Mouse (Mus musculus): ENCODE results near the gene Mettl21e. TPM values are rescaled to one million over a fixed set of nuclear protein-coding genes. Genes with fewer than 3 reads are reported as not detected.
"Not testable (repeated sequence)": the region's sequence is repeated elsewhere in the genome, so short reads cannot be mapped to it uniquely, and the experiment has no call there.

Mettl21e gene
- not detected for total RNA-seq (2021)

DNA sequence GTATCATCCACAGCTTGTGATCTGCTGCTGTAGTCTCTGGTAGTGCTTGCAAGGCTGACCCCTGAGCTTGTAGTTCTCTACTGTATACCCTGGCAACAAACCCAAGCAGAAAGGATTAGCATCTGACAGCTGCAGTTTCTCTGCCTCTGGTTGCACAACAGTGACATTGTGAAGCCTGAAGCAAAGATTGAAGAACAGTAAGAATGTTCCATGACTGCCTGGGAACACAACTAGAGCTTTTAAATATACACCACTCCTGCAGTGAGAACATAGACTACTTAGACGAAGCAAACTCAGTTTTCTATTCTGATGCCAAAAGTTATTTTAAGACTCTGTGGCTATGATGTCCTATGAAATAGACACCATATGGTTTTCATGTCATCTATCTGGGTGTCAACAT is at the start of gene Mettl21e:
Mettl21e (minus strand) TSS at position 86 of the 400 bp plus-strand sequence.
- no peak for DNase-seq

DNA sequence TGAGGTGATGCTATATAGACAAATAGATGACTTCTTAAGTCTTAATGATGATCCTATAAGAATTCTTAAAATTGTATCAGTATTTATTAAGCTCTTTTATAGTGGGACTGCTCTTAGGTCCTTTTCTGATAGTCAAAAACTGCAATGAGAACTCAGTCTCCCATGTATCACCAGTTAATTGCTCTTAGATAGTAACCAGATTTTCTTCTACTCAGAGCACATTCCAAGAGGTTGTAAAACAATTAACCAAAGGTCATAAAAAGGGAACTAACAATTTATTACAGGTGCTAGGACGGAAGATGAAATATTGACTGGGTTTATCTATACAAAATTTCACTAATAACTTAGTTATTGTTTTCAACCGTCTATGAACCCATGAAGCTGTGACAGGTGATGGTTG is 21.7 kb upstream of the Mettl21e start:
- DNase-seq, result not testable (repeated sequence)

DNA sequence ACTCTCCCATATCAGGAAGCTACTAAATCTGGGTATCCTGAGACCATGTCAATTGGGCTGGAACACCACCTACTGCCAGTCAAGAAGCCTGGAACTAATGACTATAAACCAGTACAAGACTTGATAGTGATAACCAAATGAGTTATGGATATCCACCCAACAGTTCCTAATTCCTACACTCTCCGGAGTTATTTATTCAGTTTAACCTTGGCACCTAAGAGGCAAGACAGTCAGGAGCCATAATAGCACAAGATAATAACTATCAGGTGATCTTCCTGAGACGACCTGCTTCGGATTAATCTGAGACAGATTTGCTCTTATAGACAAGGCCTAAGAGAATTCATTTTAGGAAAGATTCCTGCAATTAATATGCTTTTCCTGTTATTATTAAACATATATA is 21.2 kb upstream of the Mettl21e start:
- DNase-seq, result no peak

DNA sequence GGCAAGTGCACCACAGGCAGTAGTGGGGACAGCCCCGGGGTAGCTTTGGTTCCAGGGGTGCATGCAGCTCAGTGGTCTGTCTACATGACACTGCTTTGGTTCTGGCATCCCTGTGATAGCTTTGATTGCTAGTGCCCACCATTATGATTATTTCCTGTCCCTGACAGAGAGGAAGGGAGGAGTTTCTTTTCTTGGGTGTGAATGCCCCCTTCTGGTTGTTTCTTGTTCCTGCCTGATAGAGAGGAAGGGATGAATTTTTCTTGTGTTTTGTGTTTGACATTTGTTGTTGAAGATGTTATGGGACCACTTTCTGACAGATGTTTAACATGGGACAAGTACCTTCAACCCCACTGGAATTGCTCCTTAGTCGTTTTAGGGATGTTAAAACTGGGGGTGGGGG is 18.5 kb upstream of the Mettl21e start:
- DNase-seq, result no peak

DNA sequence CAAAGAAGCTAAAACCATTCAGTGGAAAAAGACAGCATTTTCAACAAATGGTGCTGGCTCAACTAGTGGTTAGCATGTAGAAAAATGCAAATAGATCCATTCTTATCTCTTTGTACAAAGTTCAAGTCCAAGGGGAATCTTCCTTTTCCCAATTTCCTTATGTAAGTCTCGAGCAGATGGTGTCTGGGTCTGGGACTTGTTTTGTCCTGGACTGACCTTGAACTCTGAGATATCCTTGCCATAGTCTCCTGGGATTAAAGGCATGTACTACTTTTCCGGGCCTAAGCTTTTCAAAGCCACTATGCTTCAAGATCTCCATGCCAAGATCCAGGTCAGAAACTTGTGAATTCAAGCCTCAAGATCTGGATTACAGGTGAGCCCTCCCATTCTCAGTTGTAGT is 16.6 kb upstream of the Mettl21e start:
- DNase-seq, result no peak

DNA sequence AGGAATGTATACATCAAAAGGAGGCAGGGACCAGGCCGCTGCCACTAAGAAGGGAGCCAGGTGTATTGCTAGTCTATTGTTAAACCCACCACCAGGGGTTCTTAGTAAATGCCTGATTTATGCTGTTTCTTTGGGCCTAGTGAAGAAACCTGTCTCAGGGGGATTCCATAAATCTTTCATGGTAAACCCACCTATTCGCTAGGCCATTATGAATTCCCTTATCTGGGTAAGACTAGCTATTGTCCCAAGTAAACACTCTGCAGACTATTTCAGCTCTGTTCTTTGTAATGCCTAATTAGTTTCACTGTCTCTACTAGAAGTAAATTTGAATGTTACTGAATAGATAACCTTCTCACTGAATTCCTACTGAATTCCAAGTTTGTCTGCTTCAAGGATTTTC is 15.8 kb upstream of the Mettl21e start:
- not testable (repeated sequence) for DNase-seq

DNA sequence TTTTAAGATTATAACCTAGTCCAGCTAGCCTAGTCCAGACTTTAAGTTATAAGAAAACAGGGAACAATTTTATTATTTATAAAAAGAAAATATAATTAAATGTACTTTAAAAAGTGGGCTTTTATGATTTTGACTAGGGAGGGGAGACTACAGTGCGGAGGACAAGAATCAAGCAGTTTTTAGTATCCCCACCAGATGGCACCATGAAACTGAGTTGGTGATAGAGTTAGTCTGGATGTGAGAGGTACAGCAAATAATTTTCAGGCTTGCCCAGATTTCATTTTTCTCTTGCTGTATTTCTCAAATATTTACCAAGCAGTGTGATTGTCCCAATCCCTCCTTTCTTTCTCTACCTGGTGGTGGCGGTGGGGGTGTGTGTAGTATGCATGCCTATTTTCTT is 10.3 kb upstream of the Mettl21e start:
- DNase-seq, result peak in 1 of 2 experiments; percentile 21

DNA sequence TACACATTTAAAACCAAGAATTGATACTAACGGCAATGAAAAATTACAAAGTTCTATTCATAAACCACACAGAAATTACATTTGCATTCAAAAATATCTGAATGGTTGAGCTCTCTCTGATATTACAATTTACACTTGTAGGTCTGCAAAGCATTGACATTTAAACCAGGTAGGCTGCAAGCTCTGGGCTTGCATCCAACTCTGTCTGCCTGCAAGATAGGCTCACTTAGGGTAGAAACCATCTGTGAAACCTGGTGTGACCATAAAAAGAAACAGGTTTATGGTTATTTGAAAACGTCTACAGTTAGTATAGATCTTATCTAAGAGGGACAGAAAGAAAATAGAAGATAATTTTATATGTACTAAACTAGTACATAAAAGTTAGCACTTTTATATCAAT is 1.6 kb downstream of the Mettl21e start:
- DNase-seq, result no peak

DNA sequence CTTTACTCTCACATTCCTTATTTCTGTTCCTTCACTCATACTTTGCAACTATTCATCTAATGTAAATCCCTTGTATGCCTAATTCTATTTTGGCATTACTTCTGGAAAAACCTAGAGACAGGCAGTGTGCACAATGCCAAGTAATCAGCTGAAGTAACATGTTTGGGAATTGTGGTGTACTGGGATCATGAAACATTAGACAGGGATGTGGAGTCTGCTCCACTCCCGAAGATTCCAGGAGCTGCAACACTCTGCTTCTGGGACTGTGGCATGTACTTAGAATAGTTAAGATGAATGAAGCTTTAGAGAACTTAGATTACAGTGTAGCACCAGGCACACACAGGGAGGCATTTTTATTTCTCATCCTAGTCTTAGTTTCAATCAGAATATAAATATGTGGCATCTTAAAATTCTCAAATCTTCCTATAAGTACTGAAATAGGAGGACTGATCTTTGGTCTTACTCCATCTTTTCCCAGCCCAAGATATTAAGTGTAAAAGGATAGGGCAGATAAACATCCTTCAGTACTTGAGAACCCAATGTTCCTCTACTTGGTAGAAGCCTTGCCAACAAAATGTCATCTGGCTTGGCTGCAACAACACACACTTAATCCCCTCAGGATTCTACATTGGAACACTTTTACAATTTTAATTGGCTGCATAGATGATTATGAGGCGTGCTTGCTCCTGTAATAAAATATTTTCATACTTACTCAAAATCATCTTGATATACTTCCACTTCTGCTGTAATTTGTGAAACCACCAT is 2.2 kb downstream of the Mettl21e start:
- no peak for DNase-seq

DNA sequence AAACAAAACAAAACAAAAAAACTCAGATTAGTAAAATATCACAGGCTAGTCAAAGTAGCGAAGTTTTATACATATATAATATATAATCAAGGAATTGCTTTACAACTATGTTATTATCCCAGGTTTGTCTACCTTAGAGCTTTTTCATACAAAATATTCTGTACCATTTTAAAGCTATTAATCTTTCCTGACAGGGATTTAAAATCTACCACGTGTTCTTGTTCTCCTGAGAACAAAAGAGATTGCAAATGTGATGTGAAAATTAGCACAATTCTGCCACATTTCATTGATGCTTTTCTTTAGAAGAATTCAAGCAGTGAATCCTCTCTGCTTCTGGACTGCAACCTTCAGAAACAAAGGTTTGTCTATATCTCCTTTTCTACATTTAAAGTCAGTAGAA is 4.3 kb downstream of the Mettl21e start:
- no peak for DNase-seq

DNA sequence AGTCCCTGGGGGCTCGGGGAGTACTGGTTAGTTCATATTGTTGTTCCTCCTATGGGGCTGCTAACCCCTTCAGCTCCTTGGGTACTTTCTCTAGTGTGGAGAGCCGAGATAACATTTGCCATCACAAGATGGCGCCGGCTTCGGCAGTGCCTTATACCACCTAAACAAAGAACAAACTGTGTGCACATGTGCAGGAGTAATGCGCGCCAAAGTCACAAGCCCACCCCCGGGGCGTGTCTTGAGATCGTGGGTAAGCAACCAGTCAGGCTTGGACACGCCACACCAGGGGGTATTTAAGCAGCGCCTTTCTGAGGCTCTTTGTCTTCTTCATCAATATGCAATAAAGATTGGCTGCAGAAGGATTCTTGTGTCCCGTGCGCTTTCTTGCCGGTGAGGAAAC is 15.9 kb downstream of the Mettl21e start:
- DNase-seq, result no peak

DNA sequence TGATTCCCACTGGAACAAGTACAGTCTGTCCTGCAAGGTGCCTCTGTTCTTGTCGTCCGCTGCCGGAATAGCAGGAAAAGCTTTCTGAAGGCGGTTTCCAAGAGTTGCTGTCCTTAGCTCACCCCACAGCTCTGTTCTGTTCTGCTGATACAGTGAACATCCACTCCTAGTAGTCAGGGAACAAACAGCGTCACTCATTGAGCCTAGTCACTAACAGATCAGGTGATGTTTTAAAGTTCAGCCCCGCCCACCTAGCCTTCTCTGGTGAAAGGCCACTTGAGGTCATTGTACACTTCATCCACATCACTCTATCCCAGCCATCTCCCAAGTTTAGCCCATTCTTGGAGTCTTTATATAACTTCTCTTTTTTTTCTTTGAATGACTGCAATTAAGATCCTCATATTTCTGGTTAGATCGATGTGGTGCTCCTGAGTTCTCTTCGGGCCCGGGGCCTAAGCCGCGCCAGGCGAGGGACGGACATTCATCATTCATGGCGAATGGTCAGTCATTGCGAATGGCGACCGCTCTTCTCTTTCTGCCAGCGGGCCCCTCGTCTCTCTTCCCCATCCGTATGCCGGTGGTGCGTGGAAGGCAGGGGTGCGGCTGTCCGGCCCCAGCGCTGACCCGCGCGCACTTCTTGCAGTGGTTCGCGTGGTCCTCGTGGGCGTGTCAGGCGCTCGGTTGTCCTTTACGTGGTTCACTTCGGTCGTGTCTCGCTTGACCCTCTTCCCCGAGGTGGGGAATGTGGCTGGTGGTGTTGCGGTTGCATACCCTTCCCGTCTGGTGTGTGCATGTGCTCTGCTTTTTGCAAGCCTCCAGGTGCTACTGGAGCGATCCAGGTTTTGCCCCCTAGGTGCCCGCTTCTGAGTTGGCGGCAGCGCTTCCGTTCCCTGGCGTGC is 20.2 kb downstream of the Mettl21e start:
- peak; percentile 17 to 18 for DNase-seq

DNA sequence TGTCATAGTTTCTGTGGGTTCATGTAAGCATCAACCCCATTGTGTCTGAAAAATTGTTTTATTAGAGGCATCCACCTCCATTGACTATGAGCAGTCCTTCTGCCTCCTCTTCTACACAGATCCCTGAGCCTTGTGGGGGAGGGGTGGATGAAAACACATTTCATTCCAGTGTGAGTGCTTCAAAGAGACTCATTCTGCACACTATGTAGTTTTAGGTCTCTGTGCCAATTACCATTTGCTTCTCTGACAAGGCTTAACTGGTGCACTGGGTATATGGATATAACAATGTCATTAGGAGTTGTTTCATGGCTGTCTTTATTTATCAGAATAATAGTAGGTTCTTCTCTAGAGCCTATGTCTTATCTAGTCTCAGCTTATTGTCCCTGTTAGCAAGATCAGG is 32.4 kb downstream of the Mettl21e start:
- DNase-seq, result no peak

DNA sequence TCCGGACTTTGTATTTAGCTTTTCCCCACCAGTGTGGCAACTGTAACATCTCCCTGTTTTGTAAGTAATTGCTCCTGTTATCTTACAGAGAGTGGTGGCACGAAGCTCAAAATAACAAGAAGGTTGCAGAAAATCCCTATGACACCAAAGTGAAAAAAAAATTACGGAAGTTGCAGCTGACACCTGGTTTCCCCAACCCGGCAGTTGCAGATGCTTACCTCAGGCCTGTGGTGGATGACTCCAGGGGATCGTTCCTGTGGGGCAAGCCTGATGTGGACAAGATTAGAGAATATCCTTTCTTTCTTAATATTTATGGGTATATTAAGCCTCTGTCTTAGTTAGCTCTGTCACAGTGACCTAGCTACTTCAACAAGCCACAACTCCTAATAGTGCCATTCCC is 40.7 kb downstream of the Mettl21e start:
- no peak for DNase-seq

DNA sequence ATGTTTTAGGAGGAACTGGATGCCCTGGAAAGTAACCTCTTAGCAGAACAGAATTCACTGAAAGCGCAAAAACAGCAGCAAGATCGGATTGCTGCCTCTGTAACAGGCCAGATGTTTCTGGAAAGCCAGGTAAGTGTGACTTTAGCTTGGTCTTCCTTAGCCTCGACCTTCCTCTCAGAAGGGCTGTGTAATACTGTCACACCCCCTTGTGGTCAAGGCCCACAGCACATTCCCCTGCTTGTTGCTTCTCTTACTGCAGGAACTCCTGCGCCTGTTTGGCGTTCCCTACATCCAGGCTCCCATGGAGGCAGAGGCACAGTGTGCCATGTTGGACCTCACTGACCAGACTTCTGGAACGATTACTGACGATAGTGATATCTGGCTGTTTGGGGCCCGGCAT is 44.9 kb downstream of the Mettl21e start:
- no peak for DNase-seq

DNA sequence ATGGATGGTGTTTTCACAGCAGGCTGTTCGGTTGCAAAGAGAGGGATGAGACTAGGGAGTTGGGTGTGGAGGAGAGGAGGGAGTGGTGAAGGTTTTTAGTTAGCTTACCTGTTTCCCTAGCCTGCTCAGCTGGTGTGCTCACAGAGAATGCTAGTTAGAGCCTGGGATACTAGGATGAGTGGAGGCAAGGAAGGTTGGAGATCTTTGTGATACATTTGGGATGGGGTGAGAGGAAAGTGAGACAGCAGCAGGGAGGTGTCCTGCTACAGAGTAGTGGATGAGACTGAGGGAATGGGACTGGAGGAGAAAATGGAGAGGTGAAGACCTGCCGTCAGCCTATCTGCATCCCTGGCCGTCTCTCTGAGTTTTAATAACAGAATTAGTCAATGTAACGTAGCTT is 46.1 kb downstream of the Mettl21e start:
- DNase-seq, result no peak

DNA sequence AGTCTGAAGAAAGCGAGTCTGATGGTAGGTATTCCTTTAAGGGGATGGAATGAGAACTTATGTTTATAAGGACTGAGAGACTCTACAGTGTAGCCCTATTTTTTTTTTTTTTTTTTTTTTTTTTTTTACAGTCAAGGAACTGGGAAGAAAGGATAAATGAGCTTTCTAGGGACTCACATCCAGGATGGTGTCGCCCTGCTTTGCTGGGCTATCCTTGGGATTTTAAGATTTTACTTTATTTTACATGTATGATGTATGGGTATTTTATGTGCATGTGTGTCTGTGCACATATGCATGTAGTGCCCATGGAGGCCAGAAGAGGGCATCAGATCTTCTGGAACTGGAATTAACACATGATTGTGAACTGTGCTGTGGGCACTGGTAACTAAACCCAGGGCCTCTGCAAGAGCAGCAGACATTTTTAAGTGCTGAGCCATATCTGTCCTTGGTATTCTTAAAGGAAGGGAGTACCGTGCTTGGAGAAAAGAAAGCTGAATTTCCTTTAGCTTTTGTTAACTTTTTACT is 50.8 kb downstream of the Mettl21e start:
- DNase-seq, result no peak

DNA sequence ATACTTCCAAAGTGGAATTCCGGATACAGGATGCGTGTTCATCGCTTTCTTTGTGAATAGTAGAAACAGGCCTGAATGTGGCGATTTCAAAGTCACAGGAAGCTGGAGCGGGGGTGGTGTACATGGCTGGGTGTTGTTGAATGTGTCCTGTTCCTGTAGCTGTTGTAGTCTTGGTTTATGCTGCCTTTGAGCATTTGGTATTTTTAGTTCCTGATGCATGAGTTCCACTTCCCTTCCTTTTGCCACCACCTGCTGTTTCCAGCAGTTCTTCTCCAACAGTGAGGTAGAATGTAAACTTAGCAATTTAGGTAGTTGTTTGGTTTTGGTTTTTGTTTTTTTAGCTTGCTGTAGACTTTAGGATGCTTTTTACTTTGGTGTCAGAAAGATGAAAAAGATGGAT is 56.4 kb downstream of the Mettl21e start:
- DNase-seq, result no peak

DNA sequence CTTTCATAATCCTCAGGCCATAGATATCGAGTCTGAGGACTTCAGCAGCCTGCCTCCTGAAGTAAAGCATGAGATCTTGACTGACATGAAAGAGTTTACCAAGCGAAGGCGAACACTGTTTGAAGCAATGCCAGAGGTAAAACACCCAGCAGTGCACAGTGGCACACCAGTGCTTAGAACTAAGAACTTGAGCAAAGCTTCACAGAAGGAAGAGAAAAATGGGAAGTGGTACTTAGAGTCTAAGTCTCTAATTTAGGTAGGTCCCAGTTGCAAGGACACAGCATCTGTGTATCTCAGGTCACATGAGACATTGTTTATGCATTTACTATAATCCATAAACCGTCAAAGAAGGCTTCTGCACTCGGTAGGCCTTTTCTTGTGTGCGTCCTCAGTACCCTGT is 56.9 kb downstream of the Mettl21e start:
- no peak for DNase-seq

DNA sequence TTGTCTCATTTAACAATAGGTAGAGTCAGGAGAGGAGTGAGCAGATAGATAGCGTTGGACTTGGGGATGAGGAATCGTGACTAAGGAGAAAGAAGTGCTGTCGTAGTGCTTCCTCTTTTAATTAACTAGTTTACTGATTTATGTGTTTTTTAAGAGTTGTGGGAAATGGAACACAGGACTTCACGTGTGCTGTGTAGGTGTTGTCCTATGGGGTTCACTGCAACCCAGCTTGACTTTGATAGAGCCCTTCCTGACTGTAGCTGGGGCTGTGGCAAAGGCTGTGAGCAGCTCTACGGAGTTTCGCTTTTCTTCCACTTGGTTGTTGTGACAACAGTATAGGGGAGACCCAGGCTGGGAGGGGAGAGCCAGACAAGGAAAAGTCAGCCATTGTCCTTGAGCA is 60.4 kb downstream of the Mettl21e start:
- DNase-seq, result no peak

DNA sequence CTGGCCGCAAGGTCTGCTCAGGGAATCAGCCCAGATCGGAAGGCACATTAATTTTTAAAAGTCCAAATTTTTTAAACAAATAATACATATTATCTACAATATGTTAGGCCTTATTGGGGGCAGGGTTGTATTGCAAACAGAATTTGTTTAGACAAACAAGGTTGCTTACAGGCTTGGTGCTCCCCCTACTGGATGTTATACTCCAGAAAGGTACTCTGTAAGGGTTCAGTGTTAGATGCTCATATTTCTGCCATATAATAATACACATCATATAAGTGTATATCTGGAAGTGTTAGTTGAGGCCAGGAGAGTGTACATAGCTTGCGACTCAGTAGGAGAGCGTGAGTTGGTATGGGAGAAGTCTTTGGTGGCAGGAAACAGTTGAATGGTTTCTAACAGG is 63.5 kb downstream of the Mettl21e start:
- no peak for DNase-seq
